Mouse (Mus musculus) spleen, postnatal 14 days (tissue): ENCODE results near the gene Pde4d.
A peak's percentile ranks its signal among the peaks of the same experiment; 100 is the strongest.

ENCODE experiments used
- DNase-seq, 2 experiments: peaks; one replicate each; pipeline ENCODE4 v3.0.0; 2021 to 2022; ENCODE audit warnings: low spot score in 2 of 2

The Pde4d gene

DNA sequence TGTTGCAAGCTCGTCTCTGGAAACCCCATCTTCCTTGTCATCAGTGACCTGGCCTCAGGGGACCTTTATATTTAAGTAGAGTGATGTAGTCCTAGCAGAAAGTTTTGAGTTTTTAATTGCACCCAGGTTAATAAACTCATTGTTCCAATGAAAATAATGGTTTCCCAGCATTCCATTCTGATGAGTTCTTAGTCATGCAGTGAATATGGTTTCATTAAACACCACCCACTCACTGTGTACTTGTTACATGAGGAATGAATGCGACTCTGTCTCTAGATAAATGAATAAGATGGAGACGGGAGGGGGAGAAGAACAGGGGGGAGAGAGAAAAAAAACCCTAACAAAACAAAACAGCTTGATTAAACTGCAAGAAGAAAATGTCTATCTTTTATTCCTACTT is 148.9 kb downstream of the Pde4d start:
- DNase-seq, result no peak

DNA sequence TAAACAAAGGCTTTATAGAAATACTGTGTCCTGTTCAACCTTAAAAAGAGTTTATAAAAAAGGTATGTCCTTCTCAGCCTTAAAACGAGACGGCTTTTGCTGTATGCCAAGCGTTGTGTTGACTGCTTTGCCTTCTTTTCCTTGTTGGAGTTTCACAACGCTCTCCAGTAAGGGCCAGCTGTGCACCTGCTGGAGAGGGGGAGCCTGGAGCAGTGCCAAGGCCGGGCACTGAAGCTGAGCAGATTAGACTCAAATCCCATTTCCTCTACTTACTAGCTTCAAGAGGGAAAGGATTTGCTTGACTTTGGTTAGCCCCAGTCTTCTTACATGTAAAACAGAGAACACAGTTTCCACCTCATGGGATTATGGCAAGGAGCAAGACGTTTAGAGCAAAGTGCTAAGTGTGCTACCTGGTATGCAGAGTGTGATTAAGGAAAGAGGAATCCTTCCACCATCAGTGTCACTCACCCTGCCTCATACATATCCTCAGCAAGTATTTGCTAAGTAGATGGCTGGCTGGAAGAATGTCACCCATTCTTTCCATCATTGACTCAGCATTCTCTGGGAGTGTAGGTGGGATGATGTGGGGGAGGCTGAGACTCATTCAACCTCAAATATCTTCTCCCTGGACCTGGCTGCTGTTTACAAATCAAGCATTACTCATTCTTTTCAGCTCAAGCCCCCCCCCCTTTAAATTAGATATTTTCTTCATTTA is 149.6 kb downstream of the Pde4d start:
- DNase-seq, result no peak

DNA sequence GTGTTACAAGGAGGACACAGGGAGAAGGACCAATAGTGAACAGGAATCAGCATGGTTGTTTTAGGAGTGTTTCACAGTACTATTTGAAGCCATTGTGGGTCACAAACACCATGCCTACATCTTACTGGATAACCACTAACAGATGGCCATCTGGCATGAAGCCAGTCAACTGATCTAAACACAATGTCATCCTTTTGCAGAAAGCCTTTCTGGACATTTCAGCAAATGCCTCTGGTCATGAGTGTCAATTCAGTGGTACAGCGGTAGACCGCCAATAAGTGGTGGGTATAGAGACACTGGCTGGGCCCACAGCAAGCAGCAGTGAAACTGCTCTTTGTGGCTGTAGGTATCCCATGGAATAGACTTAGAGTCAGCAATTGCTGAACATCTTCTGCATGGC is 151.3 kb downstream of the Pde4d start:
- DNase-seq, result no peak

DNA sequence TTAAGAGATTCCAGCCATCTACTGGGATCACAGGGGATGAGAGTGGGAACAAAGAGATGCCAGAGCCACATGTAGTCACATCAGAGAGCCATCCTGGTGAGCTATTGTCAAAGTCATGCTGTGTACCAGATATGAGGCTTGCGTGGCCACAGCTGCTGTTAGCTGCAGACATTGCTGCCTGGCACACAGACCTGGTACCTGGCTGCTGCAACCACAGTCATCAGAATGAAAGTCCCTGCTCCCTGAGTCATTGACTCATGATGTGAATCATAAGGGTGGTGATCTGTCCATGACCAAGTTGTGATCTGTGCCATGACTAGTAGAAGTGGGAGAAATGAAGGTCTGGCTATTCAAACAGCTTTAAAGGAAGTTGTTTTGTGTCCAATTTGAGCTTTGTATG is 153.8 kb downstream of the Pde4d start:
- no peak for DNase-seq

DNA sequence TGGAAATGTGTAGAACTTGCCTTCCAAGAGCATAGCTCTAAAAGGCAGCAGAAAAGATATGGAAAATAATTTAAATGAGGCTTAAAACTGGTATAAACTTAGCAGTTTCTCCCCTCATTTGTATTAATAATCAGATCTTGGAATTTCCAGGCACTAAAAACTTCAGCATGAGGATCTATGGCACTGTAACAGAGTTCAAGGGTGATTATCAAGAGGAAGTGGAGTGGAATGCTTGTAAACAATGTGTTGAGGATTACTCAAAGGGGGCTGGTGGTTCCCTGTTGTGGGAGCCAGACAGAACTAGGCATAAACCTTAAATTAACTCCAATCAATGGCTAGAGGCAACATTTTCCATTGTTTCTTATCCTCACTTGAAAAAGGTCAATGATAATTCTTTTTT is 154.5 kb downstream of the Pde4d start:
- DNase-seq, result no peak

DNA sequence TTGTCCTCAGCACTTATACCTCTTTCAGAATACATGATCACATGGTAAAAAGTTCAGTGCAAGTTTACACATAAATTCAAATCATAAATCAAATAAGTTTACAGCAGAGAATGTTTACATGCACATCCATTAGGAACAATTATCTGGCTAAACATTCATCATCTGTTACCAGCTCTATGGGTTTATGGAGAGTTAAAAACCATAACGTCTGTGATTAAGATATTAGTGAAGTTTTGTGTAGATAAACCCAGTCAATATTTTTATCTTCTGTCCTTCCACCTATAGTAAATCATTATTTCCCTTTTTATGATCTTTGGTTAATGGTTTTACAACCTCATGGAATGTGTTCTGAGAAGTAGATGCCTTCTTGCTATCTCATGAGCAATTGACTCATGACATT is 168.5 kb downstream of the Pde4d start:
- no peak for DNase-seq

DNA sequence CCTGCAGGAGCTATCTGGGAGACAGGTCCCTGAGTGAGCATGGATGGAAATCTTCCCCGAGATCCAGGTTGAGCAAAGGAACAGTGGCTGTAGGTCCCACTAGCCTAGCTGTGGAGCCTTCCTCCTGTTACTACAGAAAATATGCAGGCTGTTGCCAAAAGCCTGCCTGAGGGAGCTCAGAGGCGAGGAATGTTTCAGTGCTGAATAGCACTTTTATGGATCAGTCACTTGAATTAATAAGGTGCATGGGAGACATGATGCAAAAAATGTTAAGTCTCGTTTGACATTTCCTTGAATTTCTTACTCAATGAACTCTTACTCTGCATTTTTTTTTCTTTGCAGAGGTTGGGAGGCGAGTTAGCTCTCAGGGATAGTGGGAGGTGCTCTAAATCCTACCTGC is 172.9 kb downstream of the Pde4d start:
- DNase-seq, result no peak

DNA sequence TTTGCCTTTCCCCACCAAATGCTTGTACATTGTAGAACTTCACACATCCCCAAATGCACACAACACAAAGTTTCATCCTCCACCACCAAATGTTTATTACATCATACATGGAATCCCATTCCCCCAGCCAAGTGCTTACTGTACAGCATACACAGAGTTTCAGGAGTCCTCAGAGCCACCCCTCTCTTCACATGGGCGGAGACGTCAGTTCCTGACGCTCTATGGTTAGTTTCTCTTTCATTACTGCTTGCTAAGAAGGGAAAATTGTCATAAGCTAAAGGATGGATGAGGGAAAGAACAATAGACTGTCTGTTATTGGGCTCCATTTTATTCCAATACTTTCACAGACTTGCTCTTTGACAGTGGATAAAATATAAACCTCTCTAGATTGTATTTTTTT is 174.2 kb downstream of the Pde4d start:
- DNase-seq, result no peak

DNA sequence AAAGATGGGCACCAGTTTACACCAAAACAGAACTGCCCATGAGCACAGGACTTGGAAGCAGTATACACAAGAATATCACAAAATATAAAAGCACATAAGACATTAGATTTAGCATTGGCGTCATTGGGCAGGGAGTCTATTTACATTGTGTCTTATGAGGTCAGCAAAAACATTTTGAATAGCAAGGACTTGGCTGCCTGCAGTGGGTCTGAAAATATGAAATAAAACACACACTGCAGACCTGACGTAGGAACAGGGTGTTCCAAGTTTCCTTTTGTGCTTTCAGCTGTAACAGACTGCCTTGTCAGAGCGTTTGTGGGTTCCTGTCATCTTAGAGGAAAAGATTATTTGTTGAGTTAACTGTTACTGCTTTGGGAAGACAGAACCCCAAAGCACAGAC is 176.4 kb downstream of the Pde4d start:
- no peak for DNase-seq

DNA sequence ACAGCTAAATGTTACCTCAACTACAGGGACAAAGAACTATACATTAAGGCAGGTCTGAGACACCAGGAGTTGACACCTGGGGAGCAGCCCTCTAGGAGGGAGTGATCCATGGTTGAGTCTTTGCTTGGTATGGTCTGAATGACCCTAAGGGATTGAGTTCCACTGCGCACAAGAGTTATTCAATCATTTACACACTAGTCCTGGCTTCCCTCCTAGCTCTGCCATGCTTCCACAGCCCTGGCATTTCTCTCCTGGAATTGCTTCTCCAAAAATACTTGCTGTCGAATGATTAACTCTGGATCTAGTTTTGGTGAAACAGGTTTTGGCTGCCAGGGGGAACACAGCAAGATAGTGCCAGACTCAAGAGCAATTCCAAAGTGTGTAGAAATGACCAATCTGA is 178.8 kb downstream of the Pde4d start:
- DNase-seq, result no peak

DNA sequence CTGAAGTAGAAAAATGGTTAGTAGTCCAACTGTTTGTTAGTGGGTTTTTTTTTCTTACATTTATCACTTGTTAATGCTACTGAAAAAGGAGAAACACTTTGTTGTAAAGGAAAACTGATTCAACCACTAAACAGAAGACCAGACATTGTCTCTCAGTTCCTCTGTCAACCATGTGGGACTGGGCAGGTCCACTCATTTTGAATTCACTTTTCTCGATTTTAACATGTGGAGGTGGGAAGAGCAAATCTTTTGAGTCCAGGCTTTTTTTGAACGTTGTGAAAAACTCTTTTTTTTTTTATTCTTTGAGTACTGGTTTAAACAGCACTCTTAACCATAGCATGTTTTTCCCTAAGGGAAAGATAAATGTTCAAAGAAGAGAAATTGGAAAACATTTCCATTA is 180.8 kb downstream of the Pde4d start:
- no peak for DNase-seq

DNA sequence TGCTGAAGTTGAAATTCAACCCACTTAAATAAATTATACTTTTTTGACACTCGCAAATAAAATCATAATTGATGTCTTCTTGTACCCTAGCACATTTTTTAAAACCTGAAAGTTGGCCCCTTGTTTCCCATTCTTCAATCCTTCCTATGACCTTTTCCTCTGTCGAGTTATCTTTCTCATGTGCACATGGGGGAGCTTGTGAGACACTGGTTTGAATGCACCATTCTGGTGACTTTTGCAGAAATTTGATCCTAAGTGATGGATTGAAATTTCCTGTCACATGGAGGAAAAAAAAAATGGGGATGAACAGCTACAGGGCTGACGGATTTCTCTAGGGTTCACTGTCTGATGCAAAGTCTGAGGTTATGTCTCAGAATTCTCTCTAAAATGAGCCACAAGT is 181.5 kb downstream of the Pde4d start:
- DNase-seq, result no peak

DNA sequence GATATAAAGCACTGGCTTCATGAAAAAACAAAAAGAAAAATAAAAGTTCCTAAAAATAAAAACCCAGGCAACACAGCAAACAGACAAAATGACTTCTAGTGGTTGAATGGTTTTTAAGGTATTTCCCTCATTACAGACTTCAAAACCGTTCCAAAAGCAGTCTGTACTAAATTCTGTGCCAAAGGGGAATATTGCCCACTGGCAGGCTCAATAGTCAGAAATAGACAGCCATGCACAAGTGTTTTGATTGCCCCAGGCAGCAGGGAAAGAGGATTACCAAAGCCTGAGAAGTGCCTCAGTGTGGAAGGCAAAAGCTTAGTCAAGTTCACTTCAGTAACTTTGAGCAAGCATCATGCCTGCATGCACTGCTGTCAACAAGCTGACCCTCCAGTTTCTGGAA is 186.8 kb downstream of the Pde4d start:
- no peak for DNase-seq

DNA sequence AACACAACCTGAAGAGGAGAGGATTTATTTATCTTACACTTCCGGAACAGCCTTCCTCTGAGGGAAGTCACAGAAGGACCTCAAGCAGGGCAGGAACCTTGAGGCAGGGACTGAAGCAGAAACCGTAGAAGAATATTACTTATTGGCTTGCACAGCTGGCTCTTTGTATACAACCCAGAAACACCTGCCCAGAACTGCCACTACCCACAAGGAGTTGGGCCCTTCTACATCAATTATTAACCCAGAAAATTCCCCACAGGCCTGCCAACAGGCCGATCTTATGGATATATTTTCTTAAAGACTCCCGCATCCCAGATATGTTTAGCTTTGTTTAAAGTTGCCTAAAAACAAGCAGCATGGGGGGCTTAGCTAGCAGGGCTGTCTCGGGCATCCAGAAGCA is 192.5 kb downstream of the Pde4d start:
- no peak for DNase-seq

DNA sequence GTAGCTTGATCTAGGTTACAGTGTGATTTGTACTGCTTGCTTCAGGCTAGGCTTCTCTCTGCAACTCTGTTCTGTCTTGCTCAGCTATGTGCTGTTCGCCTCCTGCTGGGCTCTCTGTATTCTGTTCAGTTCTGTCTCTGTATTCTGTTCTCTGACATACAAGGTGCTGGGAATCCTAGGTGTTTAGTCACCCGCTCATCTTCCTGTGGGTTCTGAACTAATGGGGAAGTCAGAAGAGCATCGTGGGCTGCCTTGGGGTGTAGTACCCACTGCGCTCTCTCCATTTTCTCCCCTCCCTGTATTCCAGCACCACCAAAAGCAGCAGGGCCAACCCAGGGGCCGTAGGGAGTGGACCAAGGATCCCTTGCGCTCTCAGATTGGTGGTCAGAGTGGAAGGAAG is 197.1 kb downstream of the Pde4d start:
- DNase-seq, result no peak

DNA sequence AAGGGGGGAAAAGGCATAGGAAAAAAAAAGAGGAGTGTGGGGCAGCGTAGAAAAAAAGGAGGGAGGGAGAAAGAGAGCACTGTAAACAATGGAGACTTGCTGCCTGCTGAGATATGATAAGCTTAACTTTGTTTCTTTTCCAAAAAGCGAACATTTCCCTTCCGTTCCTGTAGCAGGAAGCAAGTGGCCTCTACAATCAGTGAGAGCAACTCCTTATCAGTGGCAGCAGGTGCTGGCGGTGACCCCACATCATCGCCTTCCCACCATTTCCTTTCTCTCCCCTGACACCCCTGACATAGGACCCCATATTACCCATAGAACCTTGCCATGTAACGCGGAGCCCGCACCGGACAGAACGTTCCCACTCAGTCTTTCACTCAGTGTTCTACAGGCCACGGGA is 197.5 kb downstream of the Pde4d start:
- no peak for DNase-seq

DNA sequence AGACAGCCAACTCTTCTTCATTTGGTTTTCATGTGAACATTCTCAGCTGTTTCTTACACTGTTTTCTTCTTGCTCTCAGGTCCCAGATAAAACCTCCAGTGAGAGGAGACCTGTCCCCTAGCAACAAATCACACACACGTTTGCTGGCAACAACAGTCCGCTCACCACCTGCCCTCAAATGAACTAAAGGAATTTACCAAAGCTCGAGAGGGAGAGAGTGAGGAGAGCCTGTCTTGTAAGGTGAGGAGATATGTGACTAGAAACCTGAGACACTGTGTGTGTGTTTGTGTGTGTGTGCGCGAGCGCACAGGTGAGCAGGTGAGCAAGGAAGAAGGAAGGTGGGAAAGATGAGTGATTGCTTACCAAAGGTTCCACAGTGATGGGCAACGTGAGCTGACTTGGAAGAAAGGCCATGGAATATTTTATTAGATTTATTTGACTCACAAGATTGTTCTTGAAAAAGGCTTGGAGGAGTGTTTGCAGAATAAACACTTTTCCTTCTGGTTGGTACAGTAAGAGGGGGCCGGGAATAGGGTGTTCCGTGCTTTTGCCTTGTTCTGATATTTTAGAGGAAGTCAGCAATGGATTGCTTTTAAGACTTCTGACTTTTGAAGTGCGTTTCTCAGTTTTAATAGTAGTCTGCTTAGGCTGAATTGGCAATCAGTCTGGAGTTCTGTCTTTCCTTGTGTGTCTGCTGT is 204.4 kb downstream of the Pde4d start:
- DNase-seq, result no peak

DNA sequence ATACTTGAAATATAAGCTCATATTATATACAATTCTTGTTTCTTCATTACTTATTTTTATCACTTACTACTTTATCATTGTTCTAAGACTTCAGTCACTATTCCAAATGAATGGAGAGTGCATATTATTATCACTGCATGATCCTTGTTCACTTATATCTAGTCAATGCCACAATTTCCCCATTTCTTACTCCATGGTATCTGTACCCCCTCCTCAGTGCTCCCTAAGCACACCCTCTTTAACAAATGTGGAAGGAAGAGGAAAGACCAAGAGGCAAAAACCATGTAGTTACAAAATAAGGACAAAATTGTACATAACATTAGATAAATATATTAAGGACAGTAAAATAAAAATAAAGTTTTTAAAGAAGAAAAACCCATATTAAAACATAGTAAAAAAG is 216.8 kb downstream of the Pde4d start:
- DNase-seq, result no peak

DNA sequence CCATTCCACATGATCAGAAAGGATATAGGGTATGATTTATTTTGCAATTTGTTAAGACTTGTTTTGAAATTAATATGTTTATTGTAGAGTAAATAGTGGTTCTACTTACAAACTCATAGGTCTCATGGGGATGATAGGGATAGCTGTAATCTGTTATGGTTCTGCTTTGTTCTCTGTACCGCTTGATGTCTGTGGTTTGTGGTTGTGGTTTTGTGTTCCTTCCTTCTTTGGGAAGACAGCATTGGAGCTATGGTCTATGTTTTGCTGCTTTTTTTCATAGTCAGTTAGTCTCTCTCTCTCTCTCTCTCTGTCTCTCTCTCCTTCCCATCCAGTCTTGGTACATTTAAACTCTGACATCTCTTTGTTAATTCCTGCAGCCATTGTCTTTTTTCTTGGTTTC is 217.3 kb downstream of the Pde4d start:
- no peak for DNase-seq

DNA sequence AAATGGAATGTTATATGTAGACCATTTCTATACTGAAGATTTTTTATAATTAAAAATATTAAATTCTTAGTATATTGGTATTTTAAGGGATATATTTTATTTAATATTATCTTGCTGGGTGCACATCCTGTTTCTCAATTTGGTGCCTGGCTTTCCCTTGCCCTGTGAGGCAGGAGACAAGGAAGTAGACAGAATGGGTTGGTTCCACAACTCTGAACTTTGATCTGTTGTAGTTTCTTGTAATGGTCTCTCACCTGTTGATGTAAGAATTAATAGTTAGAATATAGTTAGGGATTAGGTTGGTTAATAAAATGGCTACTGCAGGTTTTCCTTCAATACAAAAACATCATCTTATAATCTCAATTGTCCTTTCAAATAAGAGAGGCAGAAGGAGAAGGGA is 227.3 kb downstream of the Pde4d start:
- no peak for DNase-seq

DNA sequence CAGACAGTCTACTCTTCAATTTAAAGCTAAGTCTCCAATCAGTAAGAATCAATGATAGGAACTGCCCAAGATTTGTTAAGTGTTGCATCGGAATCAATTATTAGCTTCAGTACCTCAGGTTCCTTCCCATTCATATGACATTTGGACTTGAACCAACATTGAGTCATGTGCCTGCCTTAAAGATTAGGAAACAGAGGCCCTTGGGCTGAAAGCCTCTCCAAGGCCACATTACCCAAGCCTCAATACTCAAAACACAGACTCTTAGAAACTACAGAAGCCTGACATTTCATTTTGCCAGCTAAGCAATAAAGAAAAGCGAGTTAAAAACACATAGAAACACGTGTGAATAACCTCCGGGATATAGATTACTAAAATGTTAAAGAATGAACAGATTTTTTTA is 233.3 kb downstream of the Pde4d start:
- no peak for DNase-seq

DNA sequence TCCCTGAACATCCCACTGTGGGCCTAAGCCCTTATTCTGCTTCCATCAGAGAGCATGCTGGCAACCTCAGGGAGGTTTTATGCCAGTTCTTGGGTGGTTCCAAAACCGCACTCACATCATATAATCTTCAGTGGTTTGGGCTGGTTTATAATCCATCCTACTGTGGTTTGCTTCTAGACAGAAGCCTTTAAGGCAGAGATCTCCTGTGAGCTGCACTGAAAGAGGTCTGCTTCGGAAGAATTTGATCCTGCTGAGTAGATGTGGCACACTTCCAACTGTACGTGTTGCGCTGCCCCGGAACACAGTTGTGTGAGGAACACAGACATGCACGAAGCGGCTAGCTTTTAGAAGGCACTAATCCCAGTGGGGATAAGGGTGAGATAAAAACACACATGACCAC is 236.1 kb downstream of the Pde4d start:
- DNase-seq, result no peak

DNA sequence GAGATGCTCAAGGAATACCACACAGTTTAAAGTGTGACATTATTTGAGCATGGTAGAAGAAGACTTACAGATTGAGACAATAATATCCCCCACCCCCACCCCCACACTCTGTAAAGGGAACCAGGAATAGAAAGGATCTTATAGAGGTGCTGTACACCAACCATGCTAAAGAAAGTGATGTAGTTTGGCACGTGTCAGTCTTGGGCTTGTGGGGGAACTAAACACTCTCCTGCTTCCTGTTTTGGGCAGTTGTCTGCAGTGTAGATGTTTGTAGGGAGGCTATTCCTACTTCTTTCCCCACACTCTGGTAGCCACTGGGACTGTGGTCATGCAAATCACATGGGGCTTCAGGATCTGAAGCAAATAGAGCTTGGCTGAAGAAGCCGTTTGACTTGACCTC is 236.5 kb downstream of the Pde4d start:
- no peak for DNase-seq

DNA sequence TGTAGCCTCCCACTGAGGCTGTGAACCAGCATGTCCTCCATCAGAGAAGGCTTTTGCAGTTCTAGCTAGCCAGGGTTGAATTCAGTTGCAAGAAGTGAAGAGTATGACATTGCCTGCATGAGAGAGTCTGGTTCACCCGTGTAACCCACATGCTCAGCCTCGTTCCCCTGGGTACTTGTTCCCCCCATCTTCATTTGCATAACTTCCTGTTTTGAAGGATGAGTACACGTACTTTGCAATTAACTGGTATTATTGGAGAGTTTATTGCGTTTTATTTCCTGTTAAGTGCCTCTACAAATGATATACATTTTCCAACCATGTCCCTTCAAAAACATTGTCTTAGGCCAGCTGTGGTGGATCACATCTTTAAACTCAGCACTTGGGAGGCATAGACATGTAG is 237.1 kb downstream of the Pde4d start:
- DNase-seq, result peak in 1 of 2 experiments; percentile 5
